Mouse (Mus musculus) midbrain, embryonic 14.5 days (tissue): ENCODE data around the gene Rhox3e. TPM values are rescaled to one million over a fixed set of nuclear protein-coding genes. Genes with fewer than 3 reads are reported as not detected.
"Not testable (repeated sequence)": the region's sequence is repeated elsewhere in the genome, so short reads cannot be mapped to it uniquely, and the experiment has no call there.

Experiments
- ATAC-seq: fragments of 200-750 bp; cut with Nextera tagmentation; 2 replicates; pipeline ENCODE4 v1.8.0; 2017; ENCODE audit warnings: moderate number of reproducible peaks, moderate library complexity; ENCODE audit not compliant: low FRiP score, low TSS enrichment
- DNase-seq: peaks from one replicate; pipeline ENCODE4 v3.0.0-alpha.2; 2015
- H3K27ac ChIP-seq: fragments of 300-500 bp; sonication (generic); replicated peaks from 2 replicates; pipeline ENCODE4 v1.5.1; 2014; ENCODE audit warnings: mild to moderate bottlenecking, low read depth, low read length, moderate library complexity
- H3K27me3 ChIP-seq: fragments of 300-500 bp; sonication (generic); 2 replicates; pipeline ENCODE4 v1.6.1; 2014; ENCODE audit warnings: low read length, control low read depth, mixed read lengths; ENCODE audit not compliant: control insufficient read depth, insufficient read depth
- H3K36me3 ChIP-seq: fragments of 300-500 bp; sonication (generic); 2 replicates; pipeline ENCODE4 v1.6.1; 2014; ENCODE audit warnings: low read length, control low read depth; ENCODE audit not compliant: control insufficient read depth, insufficient read depth
- H3K4me1 ChIP-seq: fragments of 300-500 bp; sonication (generic); 2 replicates; pipeline ENCODE4 v1.6.1; 2014; ENCODE audit warnings: mild to moderate bottlenecking, antibody characterized with exemption, low read length, control low read depth; ENCODE audit not compliant: control insufficient read depth, insufficient read depth
- H3K4me2 ChIP-seq: fragments of 300-500 bp; sonication (generic); 2 replicates; pipeline ENCODE4 v1.6.1; 2014; ENCODE audit warnings: mild to moderate bottlenecking, low read length, moderate library complexity
- H3K4me3 ChIP-seq: fragments of 300-500 bp; sonication (generic); replicated peaks from 2 replicates; pipeline ENCODE4 v1.5.1; 2014; ENCODE audit warnings: low read depth, low read length
- H3K9ac ChIP-seq: fragments of 300-500 bp; sonication (generic); replicated peaks from 2 replicates; pipeline ENCODE4 v1.6.1; 2014; ENCODE audit warnings: mild to moderate bottlenecking, low read length, moderate library complexity
- H3K9me3 ChIP-seq: fragments of 300-500 bp; sonication (generic); 2 replicates; pipeline ENCODE4 v1.6.1; 2016; ENCODE audit warnings: low read length, control low read depth, mixed read lengths; ENCODE audit not compliant: control insufficient read depth
- WGBS: fragments of 180-500 bp; shearing (Covaris S2); extraction: QIAGEN DNeasy Blood & Tissue Kit; methylation state at CpG from one replicate; pipeline ENCODE4 v1.1.7; 2014; 5-methylcytosine and 5-hydroxymethylcytosine counted together
- polyA plus RNA-seq: library from polyadenylated mRNA; unstranded; fragments of >200 nt; fragmentation: Nextera tagmentation; extraction: Ambion mirVana; gene quantifications from 2 replicates; pipeline ENCODE4 v1.2.1, GENCODE M21; 2014

The Rhox3e gene
- not detected in 2 replicates for polyA plus RNA-seq

DNA sequence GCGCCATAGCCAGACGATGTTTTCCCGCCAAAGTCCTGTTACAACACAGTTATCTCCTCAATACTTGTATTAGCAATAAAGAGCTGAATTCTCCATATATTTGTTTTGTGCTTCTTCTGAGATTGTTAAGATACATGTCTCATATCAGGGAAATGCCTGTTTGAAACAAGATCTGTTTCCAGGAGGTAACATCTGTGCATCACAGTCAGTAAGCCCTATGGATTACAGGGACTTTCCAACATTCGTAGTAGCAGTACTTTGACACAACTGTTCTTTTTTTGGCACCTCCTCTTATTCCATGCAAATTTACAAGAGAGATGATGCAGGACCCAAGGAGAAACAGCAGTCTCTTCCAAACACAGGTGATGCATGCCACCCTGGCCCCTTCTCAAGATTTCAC lies at the start of gene Rhox3e:
Rhox3e (plus strand) TSS at position 301 of the 400 bp plus-strand sequence.
- H3K36me3 ChIP-seq, H3K4me1 ChIP-seq, ATAC-seq, DNase-seq, H3K9me3 ChIP-seq, H3K9ac ChIP-seq, H3K4me3 ChIP-seq, H3K27ac ChIP-seq, H3K4me2 ChIP-seq, H3K27me3 ChIP-seq: not testable (repeated sequence)
- no CpG with 5 or more reads among the region's 4 CpGs for WGBS

DNA sequence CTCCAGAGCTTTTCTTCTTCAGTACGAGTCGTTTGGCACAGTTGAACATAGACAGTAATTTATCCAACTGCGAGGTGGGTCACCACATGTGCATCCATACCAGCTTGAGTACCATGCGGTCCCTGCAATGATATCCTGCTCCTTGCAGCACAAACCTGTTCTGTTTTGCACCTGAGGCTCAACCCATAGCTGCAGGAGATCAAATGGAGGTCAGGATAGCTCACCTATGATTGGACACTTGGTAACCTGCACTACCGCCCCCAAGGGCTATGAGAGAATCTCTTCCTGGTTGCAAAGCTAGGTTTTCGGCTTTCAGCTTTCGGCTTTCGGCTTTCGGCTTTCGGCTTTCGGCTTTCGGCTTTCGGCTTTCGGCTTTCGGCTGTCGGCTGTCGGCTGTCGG lies 27.8 kb upstream of the Rhox3e start, which contains the start of gene Rhox4d:
Rhox4d (plus strand) TSS at position 301 of the 400 bp plus-strand sequence.
- H3K9me3 ChIP-seq, H3K9ac ChIP-seq, DNase-seq, H3K4me2 ChIP-seq, ATAC-seq, H3K27ac ChIP-seq, H3K36me3 ChIP-seq, H3K4me3 ChIP-seq, H3K4me1 ChIP-seq, H3K27me3 ChIP-seq: not testable (repeated sequence)
- WGBS: 96% methylated on average over 14 of the region's 18 CpGs

DNA sequence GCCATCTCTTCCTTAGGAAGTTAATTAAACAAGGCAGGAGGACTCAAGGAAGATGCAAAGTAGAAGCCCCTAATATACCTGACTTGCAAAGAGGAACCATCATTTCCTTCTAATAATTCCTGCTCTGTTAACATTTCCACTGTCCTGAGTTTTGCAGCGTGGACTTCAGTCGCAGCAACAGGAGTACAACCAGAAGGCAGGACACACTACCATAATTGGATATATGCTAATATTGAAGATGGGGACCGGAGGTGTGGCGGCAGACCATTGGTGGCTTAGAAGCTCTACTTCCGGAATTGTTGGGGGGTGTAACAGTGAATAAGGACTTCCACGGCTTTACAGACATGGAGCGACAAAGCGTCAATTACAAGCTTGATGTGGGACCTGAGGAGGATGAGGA lies 11.7 kb upstream of the Rhox3e start, which contains the start of gene Rhox2e:
Rhox2e (plus strand) TSS at position 301 of the 400 bp plus-strand sequence.
- not testable (repeated sequence) for ATAC-seq, H3K27ac ChIP-seq, H3K36me3 ChIP-seq, H3K9ac ChIP-seq, H3K4me2 ChIP-seq, DNase-seq, H3K9me3 ChIP-seq, H3K27me3 ChIP-seq, H3K4me1 ChIP-seq, H3K4me3 ChIP-seq
- 93% methylated on average over 2 of the region's 8 CpGs for WGBS

DNA sequence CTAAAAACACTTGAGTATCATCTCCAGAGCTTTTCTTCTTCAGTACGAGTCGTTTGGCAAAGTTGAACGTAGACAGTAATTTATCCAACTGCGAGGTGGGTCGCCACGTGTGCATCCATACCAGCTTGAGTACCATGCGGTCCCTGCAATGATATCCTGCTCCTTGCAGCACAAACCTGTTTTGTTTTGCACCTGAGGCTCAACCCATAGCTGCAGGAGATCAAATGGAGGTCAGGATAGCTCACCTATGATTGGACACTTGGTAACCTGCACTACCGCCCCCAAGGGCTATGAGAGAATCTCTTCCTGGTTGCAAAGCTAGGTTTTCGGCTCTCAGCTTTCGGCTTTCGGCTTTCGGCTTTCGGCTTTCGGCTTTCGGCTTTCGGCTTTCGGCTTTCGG lies 15.3 kb downstream of the Rhox3e start, which contains the start of gene Rhox4e:
Rhox4e (plus strand) TSS at position 301 of the 400 bp plus-strand sequence.
- not testable (repeated sequence) for H3K9ac ChIP-seq, H3K9me3 ChIP-seq, H3K27ac ChIP-seq, ATAC-seq, H3K27me3 ChIP-seq, H3K4me2 ChIP-seq, DNase-seq, H3K36me3 ChIP-seq, H3K4me3 ChIP-seq, H3K4me1 ChIP-seq
- WGBS: 80% methylated on average over 10 of the region's 18 CpGs

DNA sequence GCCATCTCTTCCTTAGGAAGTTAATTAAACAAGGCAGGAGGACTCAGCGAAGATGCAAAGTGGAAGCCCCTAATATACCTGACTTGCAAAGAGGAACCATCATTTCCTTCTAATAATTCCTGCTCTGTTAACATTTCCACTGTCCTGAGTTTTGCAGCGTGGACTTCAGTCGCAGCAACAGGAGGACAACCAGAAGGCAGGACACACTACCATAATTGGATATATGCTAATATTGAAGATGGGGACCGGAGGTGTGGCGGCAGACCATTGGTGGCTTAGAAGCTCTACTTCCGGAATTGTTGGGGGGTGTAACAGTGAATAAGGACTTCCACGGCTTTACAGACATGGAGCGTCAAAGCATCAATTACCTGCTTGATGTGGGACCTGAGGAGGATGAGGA lies 29.3 kb downstream of the Rhox3e start, which contains the start of gene Rhox2f:
Rhox2f (plus strand) TSS at position 301 of the 400 bp plus-strand sequence.
- H3K9me3 ChIP-seq, H3K4me1 ChIP-seq, H3K4me3 ChIP-seq, ATAC-seq, H3K9ac ChIP-seq, DNase-seq, H3K36me3 ChIP-seq, H3K27me3 ChIP-seq, H3K27ac ChIP-seq, H3K4me2 ChIP-seq: not testable (repeated sequence)
- 88% methylated on average over 5 of the region's 8 CpGs for WGBS

DNA sequence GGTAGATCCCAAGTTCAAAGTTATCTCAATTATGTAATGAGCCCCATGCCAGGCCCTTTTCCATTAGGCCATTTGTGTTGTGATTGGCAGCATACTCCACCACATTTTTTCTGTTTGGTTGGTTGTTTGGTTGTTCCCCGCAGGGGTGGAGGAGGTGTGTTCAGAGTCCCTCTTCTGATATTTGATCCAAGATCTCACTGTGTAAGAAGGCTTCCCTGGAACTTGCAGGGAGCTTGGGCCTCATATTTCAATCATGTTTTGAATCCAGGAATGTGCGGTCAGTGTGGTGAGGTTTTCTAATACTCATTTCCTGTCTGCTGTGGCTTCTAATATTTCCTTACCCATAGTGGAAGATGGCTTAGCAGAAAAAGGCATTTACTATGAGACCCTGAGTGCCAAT lies 30.8 kb downstream of the Rhox3e start:
- not testable (repeated sequence) for H3K9ac ChIP-seq, H3K36me3 ChIP-seq, H3K27ac ChIP-seq, H3K4me2 ChIP-seq, H3K9me3 ChIP-seq, H3K4me3 ChIP-seq, DNase-seq, ATAC-seq, H3K27me3 ChIP-seq, H3K4me1 ChIP-seq
- 80% methylated on average over 2 of the region's 2 CpGs for WGBS

DNA sequence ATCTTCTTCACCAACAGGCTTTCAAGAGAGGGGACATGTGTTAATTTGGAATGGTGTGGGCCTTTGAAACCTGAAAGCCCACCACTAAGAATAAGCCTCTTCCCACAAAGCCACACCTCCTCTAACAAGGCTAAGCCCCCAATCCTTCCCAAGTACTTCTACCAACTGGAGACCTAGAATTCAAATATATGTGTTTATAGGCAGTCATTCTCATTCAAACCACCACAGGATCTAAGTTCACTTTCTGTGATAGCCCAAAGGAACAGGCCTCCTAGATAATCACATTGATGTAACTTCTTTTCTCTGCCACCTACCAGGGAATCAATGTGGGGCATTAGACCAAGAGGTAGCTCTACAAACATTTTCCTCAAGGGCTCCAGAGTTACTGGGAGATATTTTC lies 38.9 kb downstream of the Rhox3e start, which contains the start of gene Rhox3f:
Rhox3f (plus strand) TSS at position 301 of the 400 bp plus-strand sequence.
- H3K27me3 ChIP-seq, ATAC-seq: not testable (repeated sequence)

More for the DNA sequence above, 38.9 kb downstream of the Rhox3e start, which contains the start of gene Rhox3f:
- not testable (repeated sequence) for H3K4me2 ChIP-seq, H3K9me3 ChIP-seq, H3K9ac ChIP-seq, H3K4me3 ChIP-seq, H3K27ac ChIP-seq, H3K36me3 ChIP-seq, DNase-seq, H3K4me1 ChIP-seq

Other genes with a start within 250 kb of the Rhox3e start
- not detected in 2 replicates for gene Rhox3a2, start 162.0 kb upstream of the Rhox3e start, polyA plus RNA-seq
- gene Rhox4a2, start 151.2 kb upstream of the Rhox3e start, polyA plus RNA-seq: not detected in 2 replicates
- not detected in 2 replicates for gene Rhox2b, start 130.0 kb upstream of the Rhox3e start, polyA plus RNA-seq
- gene Rhox4b, start 109.5 kb upstream of the Rhox3e start, polyA plus RNA-seq: not detected in 2 replicates
- gene Rhox2c, start 88.3 kb upstream of the Rhox3e start, polyA plus RNA-seq: not detected in 2 replicates
- not detected in 2 replicates for gene Rhox3c, start 83.4 kb upstream of the Rhox3e start, polyA plus RNA-seq
- gene Rhox4c, start 61.7 kb upstream of the Rhox3e start, polyA plus RNA-seq: not detected in 2 replicates
- gene Rhox2d, start 48.6 kb upstream of the Rhox3e start, polyA plus RNA-seq: not detected in 2 replicates
- gene Rhox4d, start 27.7 kb upstream of the Rhox3e start, polyA plus RNA-seq: not detected in 2 replicates
- gene Rhox2e, start 11.6 kb upstream of the Rhox3e start, polyA plus RNA-seq: not detected in 2 replicates
- not detected in 2 replicates for gene Rhox4e, start 15.4 kb downstream of the Rhox3e start, polyA plus RNA-seq
- gene Rhox2f, start 29.4 kb downstream of the Rhox3e start, polyA plus RNA-seq: not detected in 2 replicates
- gene Rhox3f, start 39.0 kb downstream of the Rhox3e start, polyA plus RNA-seq: not detected in 2 replicates
- gene Rhox4f, start 65.7 kb downstream of the Rhox3e start, polyA plus RNA-seq: not detected in 2 replicates
- not detected in 2 replicates for gene Rhox3g, start 86.6 kb downstream of the Rhox3e start, polyA plus RNA-seq
- not detected in 2 replicates for gene Rhox2g, start 101.5 kb downstream of the Rhox3e start, polyA plus RNA-seq
- not detected in 2 replicates for gene Rhox4g, start 109.3 kb downstream of the Rhox3e start, polyA plus RNA-seq
- gene Rhox3h, start 126.7 kb downstream of the Rhox3e start, polyA plus RNA-seq: not detected in 2 replicates
- gene Rhox2h, start 131.3 kb downstream of the Rhox3e start, polyA plus RNA-seq: not detected in 2 replicates